Mouse (Mus musculus): ENCODE measurements at regions not wholly inside any gene's neighbourhood (a gene's known extent, or its start where the extent isn't known, plus 50 kb on each side); places are given as distances from the start of the nearest gene placed in this dataset.

DNA sequence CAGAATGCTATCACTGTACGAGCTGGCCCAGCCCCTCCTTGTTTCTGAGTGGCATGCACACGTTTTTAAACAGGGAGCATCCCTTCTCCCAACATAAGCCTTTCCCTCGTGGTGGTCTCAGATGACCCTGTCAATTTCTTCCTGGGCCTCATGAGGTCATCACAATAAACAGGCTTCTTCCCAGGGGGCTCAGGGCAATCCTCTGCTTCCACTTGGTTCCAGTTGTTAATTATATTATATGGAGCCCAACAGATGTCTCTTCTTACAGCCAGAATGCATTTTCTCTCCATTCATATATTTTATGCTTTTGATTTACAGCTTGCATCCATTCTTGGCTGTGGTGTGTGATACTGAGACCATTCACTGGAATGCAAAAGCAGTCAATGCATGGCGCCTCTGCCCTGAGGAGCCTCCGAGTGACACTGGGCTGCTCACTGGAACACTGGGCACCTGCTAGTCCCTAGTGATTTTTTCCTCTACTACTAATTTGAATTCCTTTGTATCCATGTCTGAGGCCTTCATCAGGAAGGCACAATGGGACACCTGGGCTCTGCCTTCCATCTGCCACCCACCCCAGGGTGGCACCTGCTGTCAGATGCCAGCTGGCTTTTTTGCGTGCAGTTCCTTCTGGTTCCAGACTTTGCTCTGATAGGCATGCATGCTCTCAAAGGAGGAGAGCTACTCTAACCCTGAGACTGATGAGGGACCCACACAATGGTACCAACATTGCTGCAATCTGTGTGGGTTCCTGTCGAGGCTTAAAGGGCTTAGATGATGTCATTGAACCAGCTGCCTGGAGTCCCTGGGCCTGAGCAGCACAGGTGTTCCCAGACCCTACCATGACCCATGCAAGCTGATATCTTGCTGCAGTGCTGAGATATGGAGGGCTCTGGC lies 528.8 kb upstream of the Mgmt start:
- DNase-seq (ENCODE audit: low spot score): no peak

DNA sequence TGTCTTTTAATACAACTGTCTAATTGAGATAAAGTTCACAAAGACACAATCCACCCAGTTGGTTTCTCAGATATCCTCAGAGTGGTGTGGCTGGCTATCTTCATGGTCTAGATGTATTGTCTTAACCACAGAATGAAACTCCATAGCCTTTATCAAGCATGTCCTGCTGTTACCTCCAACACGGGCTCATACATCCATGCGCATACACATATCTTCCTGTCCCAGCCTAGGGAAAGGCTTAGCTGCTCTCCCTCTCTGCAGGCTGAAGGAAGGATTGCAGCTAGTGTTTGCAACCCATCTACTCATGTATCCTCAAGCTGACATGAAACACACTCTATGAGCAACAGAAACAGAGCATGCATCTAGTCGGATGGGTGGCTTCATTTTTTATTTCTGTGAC lies 517.2 kb upstream of the Mgmt start:
- DNase-seq (ENCODE audit: low spot score): no peak

DNA sequence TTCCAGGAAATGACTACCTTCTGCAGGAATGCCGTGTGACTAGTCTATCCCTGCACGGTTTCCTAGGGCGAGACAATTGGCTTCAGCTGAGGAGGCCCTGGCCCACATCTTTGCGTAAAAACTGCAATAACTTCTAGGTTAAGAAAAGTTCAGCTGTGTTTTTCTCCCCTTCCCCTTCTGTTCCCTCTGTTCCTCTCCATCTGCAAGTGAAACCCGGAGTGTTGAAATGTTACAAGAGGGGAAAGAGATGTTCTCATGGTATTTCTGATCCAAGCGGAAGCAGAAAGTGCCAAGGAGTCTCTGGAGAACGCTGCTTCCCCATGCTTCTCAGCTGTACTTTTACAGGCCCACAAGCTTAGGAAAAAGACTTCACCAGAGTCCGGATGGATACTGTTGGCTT lies 516.7 kb upstream of the Mgmt start:
- DNase-seq (ENCODE audit: low spot score): no peak

DNA sequence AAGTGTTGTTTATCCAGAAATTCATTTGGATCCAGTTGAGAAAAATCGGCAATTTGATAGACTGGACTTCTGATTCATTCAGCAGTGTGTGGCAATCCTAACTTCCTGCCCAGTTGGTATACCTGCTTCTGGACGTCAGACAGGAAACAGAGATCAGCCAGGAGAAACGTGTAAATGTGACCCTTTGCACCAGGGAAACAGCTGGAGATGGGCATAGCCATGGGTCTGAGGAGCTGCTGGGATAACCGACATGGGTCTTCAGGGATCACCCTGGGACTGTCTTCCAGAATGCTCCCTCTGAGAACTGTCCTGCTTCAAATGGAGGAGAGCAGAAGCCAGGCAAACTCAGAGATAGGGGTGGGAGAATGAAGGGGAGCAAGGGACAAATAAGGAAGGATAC lies 516.1 kb upstream of the Mgmt start:
- no peak for DNase-seq (ENCODE audit: low spot score)

DNA sequence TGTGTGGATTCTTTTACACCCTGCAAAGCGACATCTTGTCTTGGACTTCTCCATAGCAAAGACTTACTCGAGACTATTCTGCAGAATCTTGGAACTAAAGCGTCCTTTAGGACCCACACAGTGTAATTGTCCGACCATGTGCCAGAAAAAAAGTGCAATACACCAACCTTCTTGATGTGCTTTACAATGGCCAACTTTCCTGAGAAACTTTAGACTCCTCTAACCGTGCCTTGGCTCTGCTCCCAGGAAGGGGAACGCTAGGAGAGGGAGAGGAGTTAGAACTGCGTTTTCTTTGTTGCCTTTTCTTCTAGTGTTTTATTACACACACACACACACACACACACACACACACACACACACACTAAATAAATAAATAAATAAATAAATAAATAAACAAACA lies 515.1 kb upstream of the Mgmt start:
- no peak for DNase-seq (ENCODE audit: low spot score)

DNA sequence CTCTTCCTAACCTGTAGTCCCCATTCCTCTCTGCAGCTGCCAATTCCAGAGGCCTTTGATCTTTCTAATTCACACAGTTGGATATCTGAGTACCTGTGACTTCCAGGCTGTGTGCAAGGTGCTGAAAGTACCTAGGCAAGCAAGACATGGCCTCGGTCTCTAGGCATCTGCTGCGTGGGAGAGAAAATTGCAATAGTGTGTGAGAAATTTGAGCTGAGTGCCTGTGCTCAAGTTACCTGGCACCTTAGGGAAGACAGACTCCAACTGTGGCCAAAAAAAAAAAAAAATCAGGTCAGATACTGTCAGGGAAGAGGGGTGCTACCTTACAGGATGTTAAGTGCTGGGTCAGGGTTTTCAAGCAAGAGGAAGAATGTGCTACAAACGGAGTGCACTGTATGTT lies 514.7 kb upstream of the Mgmt start:
- no peak for DNase-seq (ENCODE audit: low spot score)

DNA sequence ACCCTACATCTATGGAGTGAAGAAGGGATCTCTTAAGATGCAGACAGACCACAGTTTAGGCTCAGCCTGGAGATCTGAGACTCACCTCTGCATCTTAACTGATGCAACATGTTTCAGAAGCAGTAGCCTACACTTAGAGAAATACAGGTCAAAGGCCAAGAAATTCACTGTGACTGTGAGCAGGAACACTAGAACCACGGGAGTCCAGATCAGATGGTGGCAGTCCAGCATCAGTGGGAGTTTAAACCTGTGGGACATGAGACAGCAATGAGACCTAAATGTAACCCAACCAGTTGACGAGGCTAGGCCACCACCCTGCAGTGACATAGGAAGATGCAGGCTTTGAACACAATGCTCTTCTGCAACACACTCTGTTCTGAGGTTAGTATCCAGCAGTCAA lies 511.1 kb upstream of the Mgmt start:
- DNase-seq (ENCODE audit: low spot score): no peak

DNA sequence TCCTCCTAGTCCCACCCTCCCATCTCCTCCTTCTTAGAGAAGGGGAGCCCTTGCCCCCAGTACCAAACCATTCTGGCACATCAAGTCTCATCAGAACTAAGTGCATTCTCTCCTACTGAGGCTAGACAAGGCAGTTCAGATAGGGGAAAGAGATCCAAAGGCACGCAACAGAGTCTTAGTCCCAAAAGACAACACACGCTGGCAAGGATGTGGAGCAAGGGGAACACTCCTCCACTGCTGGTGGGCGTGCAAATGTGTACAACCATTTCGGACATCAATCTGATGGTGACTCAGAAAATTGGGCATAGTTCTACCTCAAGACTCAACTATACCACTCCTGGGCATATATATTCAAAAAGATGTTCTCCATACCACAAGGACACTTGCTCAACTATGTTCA lies 506.7 kb upstream of the Mgmt start:
- DNase-seq (ENCODE audit: low spot score): no peak

DNA sequence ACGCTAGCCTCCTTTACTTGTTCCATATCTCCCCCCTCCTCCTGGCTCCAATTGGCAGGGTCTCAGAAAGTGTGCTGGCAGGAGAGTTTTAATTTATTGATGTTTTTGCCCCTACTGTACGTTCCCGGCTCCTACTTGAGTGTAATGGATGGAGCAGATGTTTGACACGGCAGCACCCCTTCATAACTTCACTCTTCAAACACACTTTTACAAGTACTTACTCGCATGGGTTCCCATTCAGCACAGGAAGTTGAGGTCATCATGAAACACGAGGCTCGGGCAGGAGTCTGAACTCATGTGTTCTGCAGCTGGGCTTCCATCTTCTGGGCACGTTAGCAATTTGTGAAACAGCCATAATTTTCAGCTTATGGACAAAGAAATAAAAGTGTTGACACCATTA lies 504.3 kb upstream of the Mgmt start:
- peak; percentile 49 for DNase-seq (ENCODE audit: low spot score)

DNA sequence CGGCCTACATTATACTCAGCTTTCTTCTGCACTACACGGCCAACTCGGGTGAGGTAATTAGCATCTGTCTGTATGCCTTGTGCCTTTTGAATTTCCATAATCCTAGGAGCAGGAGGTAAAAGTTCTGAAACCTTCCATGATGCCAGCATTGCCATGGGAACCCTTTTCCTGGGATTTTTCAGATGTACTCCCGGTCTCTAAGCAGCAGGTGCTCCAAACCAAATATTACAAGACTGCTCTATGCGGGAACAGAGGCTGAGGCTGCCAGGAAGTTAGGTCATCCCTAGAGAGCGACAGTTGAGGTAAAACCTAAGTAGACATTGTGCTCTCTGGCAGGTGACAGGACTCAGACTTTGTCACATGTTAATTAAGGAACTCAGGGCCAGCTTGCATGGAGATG lies 501.0 kb upstream of the Mgmt start:
- no peak for DNase-seq (ENCODE audit: low spot score)

DNA sequence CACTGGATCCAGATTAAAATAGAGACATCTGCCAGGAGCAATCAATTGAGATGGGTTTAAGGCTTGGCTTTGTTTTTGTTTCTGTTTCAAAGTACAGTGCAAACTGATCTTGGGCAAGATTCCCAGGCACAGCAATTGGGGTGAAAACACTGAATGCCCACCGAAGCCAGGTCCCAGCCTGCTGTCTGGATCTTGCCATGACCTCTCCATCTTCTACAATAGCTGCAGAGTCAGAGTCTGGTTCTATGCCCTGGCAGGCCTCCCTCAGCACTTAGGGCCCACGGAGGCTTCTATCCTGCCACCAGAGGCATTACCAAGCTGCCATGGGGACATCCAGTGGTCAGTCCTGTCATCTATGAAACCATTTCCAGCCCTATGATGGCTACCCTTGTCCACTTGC lies 498.6 kb upstream of the Mgmt start:
- DNase-seq (ENCODE audit: low spot score): no peak

DNA sequence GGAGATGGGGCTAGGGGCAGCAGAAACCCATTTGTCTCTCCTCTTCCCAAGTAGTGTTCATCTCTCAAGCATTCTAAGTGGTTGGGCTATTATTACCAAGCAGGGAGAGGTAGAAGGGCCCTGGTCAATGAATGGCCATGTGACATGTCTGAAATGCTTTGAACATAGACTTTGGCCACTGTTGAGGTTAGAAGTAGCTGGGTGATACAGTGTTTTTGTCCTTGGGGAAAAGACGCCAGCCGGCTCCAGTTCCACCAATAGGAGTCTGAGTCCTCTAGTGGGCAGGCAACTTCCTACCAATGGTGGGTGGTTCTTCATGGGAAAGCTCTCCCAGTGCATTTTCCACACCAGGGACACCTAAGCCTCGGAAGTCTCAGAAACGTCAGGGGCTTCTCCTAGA lies 497.3 kb upstream of the Mgmt start:
- DNase-seq (ENCODE audit: low spot score): no peak

DNA sequence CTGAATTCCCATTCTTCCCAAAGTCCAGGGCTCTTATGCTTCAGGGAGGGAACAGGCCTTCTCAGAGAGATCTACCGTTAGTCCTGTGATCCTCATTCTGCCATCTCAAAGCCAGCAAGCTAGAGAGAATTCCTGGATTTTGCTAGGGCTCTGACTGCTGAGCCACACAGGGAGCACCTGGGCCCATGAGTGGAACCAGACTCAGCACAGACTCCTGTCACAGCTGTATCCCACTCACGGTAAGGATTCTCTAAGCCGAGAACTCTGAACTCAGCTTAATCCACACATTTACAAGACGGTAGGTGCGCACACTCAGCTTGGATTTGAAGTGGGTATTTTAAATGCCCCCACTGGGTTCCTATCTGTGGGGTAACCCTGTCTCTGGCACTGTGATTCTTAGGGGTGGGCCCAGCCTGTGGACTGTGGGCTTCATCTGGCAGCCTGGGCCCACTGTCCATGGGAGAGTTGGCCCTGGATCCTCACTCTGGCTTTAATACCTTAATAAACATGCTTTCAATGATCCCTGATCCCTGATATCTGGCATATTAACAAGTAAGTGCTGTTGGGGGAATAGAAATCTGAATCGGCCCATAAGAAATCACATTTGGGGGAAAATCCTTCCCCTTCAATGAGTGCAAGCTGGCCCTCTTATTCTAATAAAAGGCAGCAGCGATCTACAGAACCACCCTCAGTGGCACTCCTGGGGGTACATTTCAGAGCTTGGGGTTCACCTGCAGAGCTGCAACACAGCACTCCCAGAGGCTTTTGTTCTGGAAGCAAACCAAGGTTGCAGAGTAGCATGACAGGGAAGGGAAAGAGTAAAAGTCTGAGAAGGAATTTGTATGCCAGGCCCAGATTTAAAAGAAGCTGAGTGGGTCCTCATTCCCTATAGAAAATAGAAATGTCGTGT lies 491.5 kb upstream of the Mgmt start:
- no peak for DNase-seq (ENCODE audit: low spot score)

DNA sequence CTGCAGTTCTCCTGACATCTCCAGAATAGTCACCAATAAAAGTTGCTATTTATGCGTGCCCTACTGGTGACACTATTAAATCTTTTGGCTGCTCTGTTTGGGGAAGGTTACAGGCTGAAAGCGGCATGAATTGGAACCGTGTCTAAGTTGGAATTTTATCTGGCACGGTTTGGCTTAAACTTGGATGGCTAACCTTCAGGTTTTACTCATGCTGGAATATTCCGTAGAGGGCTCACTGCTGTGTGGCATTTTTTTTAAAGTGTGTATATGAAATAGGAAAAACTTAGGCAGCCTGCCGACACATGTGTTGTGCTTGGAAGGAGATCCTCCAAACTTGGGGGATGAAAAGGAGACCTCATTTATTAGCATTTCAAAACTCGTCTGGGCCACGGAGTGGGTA lies 489.0 kb upstream of the Mgmt start:
- no peak for DNase-seq (ENCODE audit: low spot score)

DNA sequence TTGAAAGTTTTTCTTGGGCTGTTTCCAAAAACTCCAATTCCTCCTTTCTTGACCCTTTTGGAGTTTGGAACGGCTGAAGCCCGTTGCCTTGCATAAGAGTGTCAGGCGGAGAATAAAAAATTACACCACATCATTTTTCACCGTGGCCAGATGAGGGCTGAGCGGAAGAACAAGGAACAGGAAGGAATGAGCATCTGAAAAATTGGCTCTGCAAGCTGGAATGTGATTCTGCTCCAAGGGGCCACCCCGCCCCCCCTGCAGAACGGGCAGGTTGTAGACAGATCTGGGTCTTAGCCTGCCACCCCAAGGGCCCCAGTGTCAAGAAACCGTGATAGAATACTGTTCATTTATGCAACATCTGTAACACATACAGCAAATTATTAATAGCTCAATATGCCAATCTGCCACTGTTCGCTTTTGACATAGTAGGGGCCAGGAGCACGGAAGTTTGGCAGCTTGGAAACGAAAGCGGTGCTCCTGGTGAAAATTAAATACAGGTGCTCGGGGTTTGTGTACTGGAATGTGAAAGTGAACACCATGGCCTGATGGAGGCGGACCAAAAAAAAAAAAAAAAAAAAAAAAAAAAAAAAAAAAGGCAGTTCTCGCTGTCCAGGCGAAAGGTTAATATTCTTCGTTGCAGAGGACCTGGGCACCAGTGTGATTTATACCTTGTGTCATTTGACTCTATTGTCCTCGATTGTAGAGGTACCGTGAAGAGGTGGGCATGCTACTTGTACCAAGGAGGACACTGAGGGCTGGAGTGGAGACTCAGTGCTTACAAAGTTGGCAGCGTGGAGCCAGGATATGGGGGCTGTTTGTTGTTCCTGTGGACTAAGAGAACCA lies 487.9 kb upstream of the Mgmt start:
- peak; percentile 53 for DNase-seq (ENCODE audit: low spot score)

DNA sequence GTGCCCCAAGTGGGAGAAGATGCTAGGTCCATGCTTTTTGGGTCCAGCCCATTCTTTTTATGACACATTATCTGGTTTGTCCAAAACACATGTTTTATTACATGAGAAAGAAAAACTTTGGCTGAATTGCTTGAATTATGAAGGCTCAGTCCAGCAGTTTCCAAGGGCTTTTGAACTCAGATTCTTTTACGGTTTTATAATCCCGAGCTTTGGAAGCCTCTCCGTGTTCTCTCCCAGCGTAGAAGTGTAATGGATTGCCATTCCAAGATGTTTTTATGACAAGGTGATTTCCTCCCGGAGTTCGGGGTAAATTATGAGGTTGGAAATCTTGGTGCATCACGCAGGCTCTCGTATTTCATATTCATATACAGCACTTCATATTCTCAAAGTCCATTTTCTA lies 479.6 kb upstream of the Mgmt start:
- DNase-seq (ENCODE audit: low spot score): no peak

DNA sequence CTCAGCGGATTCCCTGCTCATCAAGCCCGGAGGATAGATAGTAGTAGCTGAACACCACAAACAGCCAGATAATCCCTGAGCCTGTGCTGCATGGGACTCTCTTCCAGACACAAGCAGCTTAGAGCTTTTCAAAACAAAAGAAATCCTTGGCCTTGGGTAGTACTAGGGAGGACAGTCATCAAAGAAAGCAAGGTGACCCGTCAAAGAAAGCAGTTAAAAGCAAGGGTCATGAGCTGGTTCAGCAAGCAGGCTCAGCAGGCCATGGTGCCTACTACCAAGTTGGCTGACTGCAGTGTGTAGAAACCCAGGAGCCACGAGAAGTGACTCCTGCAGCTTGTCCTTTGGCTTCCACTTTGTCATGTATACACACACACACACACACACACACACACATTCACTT lies 477.1 kb upstream of the Mgmt start:
- no peak for DNase-seq (ENCODE audit: low spot score)

DNA sequence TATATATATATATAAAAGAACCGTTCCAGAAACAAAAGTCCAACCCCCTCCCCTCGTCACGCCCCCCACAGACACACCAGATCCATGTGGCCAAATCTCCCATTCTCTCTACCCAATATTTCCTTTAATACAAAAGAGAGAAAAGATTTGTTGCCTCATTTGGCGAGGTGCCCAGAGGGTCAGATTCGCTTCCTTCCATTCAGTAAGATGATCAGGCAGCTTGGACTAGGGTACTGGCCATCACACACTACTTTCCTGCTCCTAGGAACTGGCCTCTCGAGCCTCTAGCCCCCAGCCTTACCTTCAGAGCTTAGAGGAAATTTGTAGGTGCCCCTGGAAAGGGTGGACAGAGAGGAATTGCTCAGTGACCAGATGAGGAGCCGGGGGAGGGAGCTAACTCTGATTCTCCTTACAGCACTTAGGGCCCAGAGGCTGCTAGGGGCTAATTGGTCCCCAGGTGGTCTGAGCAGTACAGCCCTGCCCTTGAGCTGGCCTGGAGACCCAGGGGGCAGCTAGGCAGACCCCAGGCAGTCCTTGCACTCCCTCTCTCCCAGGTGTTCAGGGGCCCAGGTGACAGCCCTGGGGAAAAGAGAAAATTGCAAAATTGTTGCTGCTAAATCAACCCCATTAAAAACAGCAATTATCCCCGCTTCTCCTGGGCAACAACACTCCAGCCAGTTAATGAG lies 470.4 kb upstream of the Mgmt start:
- DNase-seq (ENCODE audit: low spot score): no peak

DNA sequence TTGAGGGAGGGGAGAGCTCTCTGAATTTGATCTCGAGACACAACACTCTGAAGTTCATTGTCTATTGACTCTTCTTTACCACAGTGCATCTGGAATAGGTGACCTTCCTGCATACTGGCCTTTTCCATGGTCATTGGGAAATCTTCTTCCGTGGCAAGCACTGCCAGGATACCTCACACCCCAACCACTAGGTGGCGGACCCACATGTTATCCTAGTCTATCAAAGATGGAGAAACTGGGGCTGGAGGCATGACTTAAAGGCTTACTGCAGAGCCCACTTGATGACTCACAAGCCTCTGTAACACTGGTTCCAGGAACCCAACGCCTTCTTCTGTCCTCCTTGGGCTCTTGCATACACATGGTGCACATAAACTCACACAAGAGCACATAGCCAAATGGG lies 467.2 kb upstream of the Mgmt start:
- DNase-seq (ENCODE audit: low spot score): peak; percentile 45

DNA sequence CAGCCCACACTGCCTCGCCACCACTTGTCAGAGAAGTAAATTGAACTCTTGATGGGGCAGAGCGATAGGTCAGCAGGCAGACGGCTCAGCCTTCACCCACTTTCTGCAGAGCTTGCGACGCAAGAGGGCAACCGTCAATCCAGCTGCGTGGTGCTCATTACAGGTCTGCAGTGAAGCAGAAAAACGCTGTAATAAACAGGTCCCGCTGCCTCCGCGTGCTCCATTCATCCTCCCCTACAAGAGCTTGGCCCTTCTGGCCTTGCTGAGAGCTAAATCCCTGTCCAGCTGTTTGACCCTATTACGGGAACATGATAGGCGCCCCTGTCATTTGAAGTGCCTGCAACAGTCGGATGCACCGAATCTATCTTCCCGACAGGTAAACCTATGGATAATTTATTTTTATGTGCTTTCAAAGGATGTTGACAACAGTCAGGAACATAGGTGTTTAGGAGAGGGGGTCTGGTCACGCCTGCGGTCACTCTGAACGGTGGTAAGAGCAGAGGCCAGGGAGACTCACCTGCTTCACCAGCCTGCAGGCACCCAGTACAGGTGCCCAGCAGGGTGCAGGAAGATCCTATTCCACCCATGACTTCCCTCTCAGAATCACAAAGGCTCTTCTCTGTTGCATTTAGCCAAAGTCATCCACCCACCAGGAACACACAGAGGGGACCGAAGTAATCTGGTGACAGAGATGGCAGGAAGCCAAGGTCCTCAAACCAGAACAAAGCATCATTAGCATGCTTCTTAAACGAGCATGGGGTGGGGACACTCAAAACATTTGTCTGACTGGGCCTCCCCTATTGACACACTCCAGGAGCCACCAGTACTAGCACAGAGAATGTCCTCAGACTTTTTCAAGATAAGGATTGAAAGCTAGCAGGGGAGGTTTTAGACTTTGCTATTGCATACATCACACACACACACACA lies 464.1 kb upstream of the Mgmt start:
- DNase-seq (ENCODE audit: low spot score): peak; percentile 42

DNA sequence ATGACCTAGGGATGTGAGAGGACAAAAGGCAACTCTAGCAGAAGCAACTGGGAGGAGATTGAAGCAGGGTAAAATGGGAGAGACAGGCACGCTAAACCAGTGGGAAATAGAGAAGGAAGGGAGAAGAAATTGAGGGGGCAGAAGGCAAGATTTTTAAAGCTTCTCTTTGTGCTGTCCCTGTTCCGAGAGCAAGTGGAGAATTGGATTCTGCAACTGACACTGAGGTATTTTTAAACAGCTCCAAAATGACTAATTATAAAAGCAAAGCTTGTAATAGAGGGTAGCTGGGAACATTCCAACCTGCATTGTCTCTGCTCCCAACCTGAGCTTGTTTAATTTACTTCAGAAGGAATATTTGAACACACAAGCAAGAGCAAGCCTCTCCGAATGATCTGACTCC lies 460.7 kb upstream of the Mgmt start:
- DNase-seq (ENCODE audit: low spot score): no peak

Measured in embryo, embryonic 10.5 days (tissue).